In genomic region chr5:119682646-119683515, GRCm38 (mm10) we compare ENCODE assay signal across 8 mouse cellular contexts. TPM values are rescaled to one million over a fixed set of nuclear protein-coding genes. Genes with fewer than 3 reads are reported as not detected.
DNase-seq lines count a peak whose midpoint lies in the region; ATAC-seq and TF ChIP-seq lines count a peak whose summit lies in the region.

No protein-coding gene starts in this region.

- H3K27me3 ChIP-seq in hindbrain, embryonic 10.5 days (ENCODE audit: insufficient read depth, poor library complexity, severe bottlenecking), result peaks cover 100% of the 10 kb centered on the region
- peaks cover 80% of the 10 kb centered on the region for H3K27me3 ChIP-seq in hindbrain, embryonic 16.5 days (replicated peaks; ENCODE audit: control insufficient read depth, insufficient read depth, low read length)
- H3K27me3 ChIP-seq in heart, embryonic 12.5 days (replicated peaks), result peaks cover 88% of the 10 kb centered on the region
- H3K27me3 ChIP-seq in liver, embryonic 14.5 days (ENCODE audit: control insufficient read depth, insufficient read depth, low read length), result peaks cover 69% of the 10 kb centered on the region

- no peak for TF ChIP-seq CTCF in liver, embryonic 14.5 days (IDR thresholded peaks at IDR 0.05; ENCODE audit: low read depth)

- no peaks in the 10 kb centered on the region for H3K9me3 ChIP-seq in hindbrain, embryonic 10.5 days
- no peaks in the 10 kb centered on the region for H3K9me3 ChIP-seq in hindbrain, embryonic 16.5 days (ENCODE audit: control insufficient read depth, low read length)
- no peaks in the 10 kb centered on the region for H3K9me3 ChIP-seq in heart, embryonic 12.5 days (replicated peaks)
- H3K9me3 ChIP-seq in liver, embryonic 14.5 days (ENCODE audit: control insufficient read depth, low read length), result no peaks in the 10 kb centered on the region

- peak; percentile 61 for DNase-seq in hindbrain, embryonic 10.5 days (ENCODE audit: low spot score)
- DNase-seq in R1 (ENCODE audit: low read depth, low spot score), result peak; percentile 52
- DNase-seq in liver, embryonic 14.5 days (ENCODE audit: low read depth in 3 of 3, low spot score in 3 of 3), result no peak
- DNase-seq in layer of hippocampus, adult 9-10 months (ENCODE audit: low spot score), result no peak
- DNase-seq in layer of hippocampus, postnatal 14 days (ENCODE audit: low spot score in 2 of 2), result no peak
- no peak for DNase-seq in left cerebral cortex, adult 9 months (ENCODE audit: low spot score in 2 of 2)

- H3K4me1 ChIP-seq in hindbrain, embryonic 10.5 days (replicated peaks), result peaks cover 31% of the 10 kb centered on the region
- no peaks in the 10 kb centered on the region; the same call in 1 of the 2 replicates for H3K4me1 ChIP-seq in hindbrain, embryonic 16.5 days (ENCODE audit: control insufficient read depth, insufficient read depth, low read depth, low read length)
- H3K4me1 ChIP-seq in heart, embryonic 12.5 days (replicated peaks), result peaks cover 35% of the 10 kb centered on the region
- no peaks in the 10 kb centered on the region for H3K4me1 ChIP-seq in liver, embryonic 14.5 days (replicated peaks; ENCODE audit: control insufficient read depth in 2 of 2, insufficient read depth in 2 of 2, low read length in 1 of 2)

- 1% methylated on average over 40 of the region's 40 CpGs for WGBS in hindbrain, embryonic 10.5 days
- WGBS in hindbrain, embryonic 16.5 days, result 3% methylated on average over 40 of the region's 40 CpGs
- WGBS in heart, embryonic 12.5 days, result 22% methylated on average over 40 of the region's 40 CpGs
- WGBS in liver, embryonic 14.5 days (ENCODE audit: insufficient replicate concordance), result 15% methylated on average over 40 of the region's 40 CpGs

- ATAC-seq in hindbrain, embryonic 16.5 days, result no peak
- ATAC-seq in heart, embryonic 12.5 days (ENCODE audit: insufficient number of reproducible peaks, low FRiP score), result no peak
- ATAC-seq in liver, embryonic 14.5 days (ENCODE audit: insufficient read depth), result peak; percentile 8; the same call in 1 of the 2 replicates

- no peak overlapping the region for H3K4me2 ChIP-seq in hindbrain, embryonic 16.5 days (ENCODE audit: low read length)
- peak overlapping the region; percentile 38 for H3K4me2 ChIP-seq in heart, embryonic 12.5 days
- H3K4me2 ChIP-seq in liver, embryonic 14.5 days (ENCODE audit: low read depth), result no peak overlapping the region

- no peak overlapping the region for H3K9ac ChIP-seq in hindbrain, embryonic 16.5 days (ENCODE audit: low read depth, low read length)
- no peak overlapping the region for H3K9ac ChIP-seq in heart, embryonic 12.5 days
- no peak overlapping the region for H3K9ac ChIP-seq in liver, embryonic 14.5 days (replicated peaks)

- no peaks in the 10 kb centered on the region; the same call in 1 of the 2 replicates for H3K36me3 ChIP-seq in hindbrain, embryonic 10.5 days
- H3K36me3 ChIP-seq in hindbrain, embryonic 16.5 days (ENCODE audit: control insufficient read depth, insufficient read depth, low read length), result no peaks in the 10 kb centered on the region
- H3K36me3 ChIP-seq in heart, embryonic 12.5 days, result peaks cover 9% of the 10 kb centered on the region; the same call in 1 of the 2 replicates
- H3K36me3 ChIP-seq in liver, embryonic 14.5 days (replicated peaks; ENCODE audit: control insufficient read depth, insufficient read depth, low read depth), result no peaks in the 10 kb centered on the region

- TF ChIP-seq EP300 in liver, embryonic 14.5 days (IDR thresholded peaks at IDR 0.05; ENCODE audit: low read depth), result no peak

- peak overlapping the region; percentile 4; the same call in 1 of the 2 replicates for H3K4me3 ChIP-seq in hindbrain, embryonic 10.5 days
- no peak overlapping the region for H3K4me3 ChIP-seq in hindbrain, embryonic 16.5 days (ENCODE audit: low read length)
- peak overlapping the region; percentile 5; the same call in 1 of the 2 replicates for H3K4me3 ChIP-seq in heart, embryonic 12.5 days
- no peak overlapping the region for H3K4me3 ChIP-seq in liver, embryonic 14.5 days (ENCODE audit: insufficient read depth in 1 of 2, low read depth in 2 of 2, low read length in 2 of 2)

- H3K27ac ChIP-seq in hindbrain, embryonic 10.5 days, result peak overlapping the region; percentile 10; the same call in 1 of the 2 replicates
- H3K27ac ChIP-seq in hindbrain, embryonic 16.5 days (ENCODE audit: low read depth, low read length), result no peak overlapping the region
- H3K27ac ChIP-seq in heart, embryonic 12.5 days (ENCODE audit: poor library complexity, severe bottlenecking), result no peak overlapping the region
- no peak overlapping the region for H3K27ac ChIP-seq in liver, embryonic 14.5 days

RNA-seq across cellular contexts. Expression of gene Tbx3, which starts 12.4 kb away (rescaled TPM):
- 5.8 and 13.0 TPM in 2 replicates for polyA plus RNA-seq in hindbrain, embryonic 10.5 days (2016; fragmentation: Nextera tagmentation; extraction: Ambion mirVana)
- polyA plus RNA-seq in hindbrain, embryonic 16.5 days (2015; fragmentation: Nextera tagmentation; extraction: Ambion mirVana), result 2.9 and 5.0 TPM in 2 replicates
- 18.8 and 21.0 TPM in 2 replicates for polyA plus RNA-seq in heart, embryonic 12.5 days (2016; fragmentation: Nextera tagmentation; extraction: Ambion mirVana)
- polyA plus RNA-seq in liver, embryonic 14.5 days (2012; rRNA removed), result 1.4 and 1.7 TPM in 2 replicates
- polyA plus RNA-seq in liver, embryonic 14.5 days (2014; fragmentation: Nextera tagmentation; extraction: Ambion mirVana), result 2.0 and 2.4 TPM in 2 replicates
- 1 to 10 TPM; 3.1 to 3.9 TPM for total RNA-seq in layer of hippocampus, postnatal 14 days (2021)

Comparison
In these comparisons a context has a peak if more than half of its experiments do, and no peak if none do; other contexts are left out.
1. H3K4me3 ChIP-seq: peak in hindbrain, embryonic 10.5 days (single experiment) and heart, embryonic 12.5 days (single experiment); none in hindbrain, embryonic 16.5 days (single experiment) and liver, embryonic 14.5 days (0 of 2).
2. DNase-seq: peak in hindbrain, embryonic 10.5 days (single experiment) and R1 (single experiment); none in liver, embryonic 14.5 days (0 of 3), layer of hippocampus, adult 9-10 months (single experiment), layer of hippocampus, postnatal 14 days (0 of 2) and left cerebral cortex, adult 9 months (0 of 2).